Mouse (Mus musculus): Measurements from ENCODE around the gene Sema4g. TPM values are rescaled to one million over a fixed set of nuclear protein-coding genes. Genes with fewer than 3 reads are reported as not detected.
A peak's percentile ranks its signal among the peaks of the same experiment; 100 is the strongest.

The Sema4g gene
- polyA plus RNA-seq, 1 experiment from 2014 or later = 20.4 TPM

DNA sequence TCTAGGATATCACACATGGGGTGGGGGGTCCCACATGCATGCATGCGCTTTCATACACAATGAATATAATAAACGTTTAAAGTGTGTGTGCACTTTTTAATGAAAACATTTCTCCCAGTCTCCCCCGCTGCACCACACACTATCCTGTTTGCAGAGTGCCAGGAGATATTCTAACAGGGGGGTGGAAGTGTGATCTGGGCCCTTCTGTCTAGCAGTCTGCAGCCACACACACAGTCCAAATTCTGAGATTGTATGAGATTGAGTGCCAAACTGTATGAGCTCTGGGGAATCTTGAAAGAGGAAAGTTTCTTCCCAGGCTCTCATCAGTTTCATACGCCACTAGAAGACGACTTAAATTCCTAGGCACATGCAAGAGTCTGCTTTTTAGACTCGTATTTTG is 1.1 kb upstream of the Sema4g start:
- H3K27me3 ChIP-seq (replicated peaks) = no peaks in the 10 kb centered on the region
- 0 out of 2 replicates have a peak, but pooled peaks cover 1% of the 10 kb centered on the region for H3K36me3 ChIP-seq (replicated peaks)
- no peak overlapping the region for H3K4me2 ChIP-seq
- ATAC-seq (replicated peaks) = no peak
- no peak overlapping the region for H3K9ac ChIP-seq
- H3K9me3 ChIP-seq = no peaks in the 10 kb centered on the region
- H3K4me1 ChIP-seq = peaks cover 27% of the 10 kb centered on the region
- H3K4me3 ChIP-seq = no peak overlapping the region
- no peak overlapping the region for H3K27ac ChIP-seq
- 52% methylated on average over 6 of the region's 6 CpGs for WGBS

DNA sequence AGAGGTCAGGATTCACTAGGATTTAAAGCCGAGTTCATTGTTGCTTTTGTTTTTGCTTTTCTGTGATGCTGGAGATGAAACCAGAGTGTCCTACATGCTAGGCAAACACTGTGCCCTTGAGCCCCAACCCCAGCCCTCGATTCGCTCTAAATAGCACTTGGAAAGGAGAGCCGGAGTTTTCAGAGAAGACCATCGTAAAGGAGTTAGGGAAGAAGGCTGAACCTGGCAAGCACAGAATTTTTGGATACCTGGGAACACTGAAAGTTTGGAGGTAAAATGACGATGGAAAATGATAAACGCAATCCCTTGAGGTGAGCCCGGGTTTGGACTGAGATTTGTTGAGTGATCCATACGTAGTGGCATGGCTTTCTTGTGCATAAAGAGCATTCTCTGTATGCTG is 580 bp upstream of the Sema4g start:
- Histone ChIP-seq H3K4me1 (peaks cover 27% of the 10 kb centered on the region), H3K4me3 (peak overlapping the region; percentile 77), H3K9me3 (no peaks in the 10 kb centered on the region), H3K27ac (peak overlapping the region; percentile 74), H3K9ac (peak overlapping the region; percentile 89), H3K36me3 (replicated peaks) (0 out of 2 replicates have a peak, but pooled peaks cover 6% of the 10 kb centered on the region), H3K4me2 (peak overlapping the region; percentile 86), H3K27me3 (replicated peaks) (no peaks in the 10 kb centered on the region)
- WGBS = 24% methylated on average over 9 of the region's 9 CpGs
- ATAC-seq (replicated peaks) = no peak

DNA sequence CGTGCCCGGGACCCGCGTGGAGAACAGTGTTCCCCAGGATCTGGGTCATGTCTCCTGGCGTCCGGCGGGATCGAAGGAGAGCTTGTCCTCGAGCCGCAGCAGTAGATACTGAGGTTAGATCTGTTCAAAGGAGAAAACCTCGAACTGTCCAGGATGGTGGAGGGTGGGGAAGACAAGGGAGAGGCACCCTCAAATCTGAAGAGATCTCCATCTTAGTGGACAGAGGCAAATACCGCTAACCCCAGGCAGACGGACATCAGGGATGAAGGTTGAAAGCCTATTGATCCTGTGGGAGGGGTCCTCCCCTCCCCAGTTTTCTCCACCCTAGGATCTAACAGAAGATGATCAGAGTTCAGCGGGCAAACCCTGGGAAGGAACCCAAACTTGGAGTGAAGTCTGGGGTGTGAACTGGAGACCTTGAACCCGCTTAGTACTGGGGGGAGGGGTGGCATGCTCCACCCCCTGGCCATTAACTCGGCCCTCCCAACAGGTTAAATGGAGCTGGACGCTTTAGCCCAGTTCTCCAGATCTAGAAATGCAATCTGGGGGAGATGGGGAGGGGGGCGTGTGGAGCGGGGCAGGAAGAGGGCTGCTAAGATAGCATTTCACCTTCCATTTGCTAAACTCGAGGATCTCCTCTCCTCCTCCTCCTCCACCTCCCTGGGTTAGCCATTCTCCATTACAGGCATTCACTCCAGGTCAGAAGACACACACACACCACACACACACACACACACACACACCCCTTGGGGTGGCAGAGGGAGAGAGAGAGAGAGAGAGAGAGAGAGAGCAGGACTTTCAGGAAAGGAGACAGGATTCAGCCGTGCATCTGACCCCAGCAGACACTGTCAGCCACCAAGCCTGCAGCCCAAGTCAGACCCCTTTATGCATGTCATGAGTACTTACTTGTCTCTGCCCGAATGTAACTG is 930 bp downstream of the Sema4g start:
- ATAC-seq (replicated peaks) = peak; percentile 38
- peak overlapping the region; percentile 86 for H3K4me2 ChIP-seq
- WGBS = 4% methylated on average over 21 of the region's 22 CpGs
- no peaks in the 10 kb centered on the region for H3K9me3 ChIP-seq
- H3K4me3 ChIP-seq = peak overlapping the region; percentile 77
- peak overlapping the region; percentile 74 for H3K27ac ChIP-seq
- H3K9ac ChIP-seq = peak overlapping the region; percentile 89
- H3K27me3 ChIP-seq (replicated peaks) = no peaks in the 10 kb centered on the region
- 0 out of 2 replicates have a peak, but pooled peaks cover 6% of the 10 kb centered on the region for H3K36me3 ChIP-seq (replicated peaks)
- peaks cover 27% of the 10 kb centered on the region for H3K4me1 ChIP-seq

DNA sequence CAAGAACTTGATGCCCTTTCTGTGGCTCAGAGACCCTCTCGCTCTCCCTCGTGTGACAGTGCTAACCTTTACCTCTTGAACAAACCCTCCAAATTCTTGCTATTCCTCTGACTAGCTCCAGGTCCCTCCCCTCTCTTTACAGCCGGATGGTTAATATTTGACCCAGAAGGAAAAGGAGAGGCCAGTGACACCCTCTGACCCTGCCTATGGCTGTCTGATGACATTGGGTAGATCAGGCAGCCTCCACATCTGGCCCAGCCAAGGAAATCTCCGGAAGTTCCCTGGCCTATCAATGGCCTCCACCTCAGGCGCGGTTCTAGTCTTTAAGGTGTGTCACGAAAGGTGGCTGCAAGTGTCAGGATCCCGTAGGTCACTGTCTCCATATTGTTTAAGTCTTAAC is 2.1 kb downstream of the Sema4g start:
- no peak overlapping the region for H3K4me3 ChIP-seq
- 90% methylated on average over 8 of the region's 8 CpGs for WGBS
- H3K36me3 ChIP-seq (replicated peaks) = 0 out of 2 replicates have a peak, but pooled peaks cover 6% of the 10 kb centered on the region
- H3K27ac ChIP-seq = no peak overlapping the region
- no peak for ATAC-seq (replicated peaks)
- H3K9me3 ChIP-seq = no peaks in the 10 kb centered on the region
- H3K27me3 ChIP-seq (replicated peaks) = no peaks in the 10 kb centered on the region
- H3K4me1 ChIP-seq = peaks cover 27% of the 10 kb centered on the region
- peak overlapping the region; percentile 86 for H3K4me2 ChIP-seq
- no peak overlapping the region for H3K9ac ChIP-seq

DNA sequence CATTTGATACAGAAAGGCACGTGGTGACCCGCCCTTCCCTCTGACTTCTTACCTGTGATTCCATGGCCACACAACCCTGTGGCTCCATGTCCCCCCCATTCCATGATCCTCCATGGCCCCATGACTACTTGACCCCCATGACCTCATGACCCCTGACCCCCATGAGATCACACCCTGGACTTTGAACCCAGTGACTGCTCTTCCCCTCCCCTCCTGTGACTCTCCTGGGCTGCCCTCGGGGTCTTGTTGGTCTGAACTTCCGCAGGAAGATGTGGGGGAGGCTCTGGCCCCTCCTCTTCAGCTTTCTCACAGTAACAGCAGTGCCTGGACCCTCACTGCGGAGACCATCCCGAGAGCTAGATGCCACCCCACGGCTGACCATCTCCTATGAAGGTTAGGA is 3.3 kb downstream of the Sema4g start:
- Histone ChIP-seq H3K27ac (no peak overlapping the region), H3K4me1 (peaks cover 27% of the 10 kb centered on the region), H3K36me3 (replicated peaks) (peaks cover 15% of the 10 kb centered on the region; the same call in 1 of the 2 replicates), H3K4me2 (no peak overlapping the region), H3K9ac (no peak overlapping the region), H3K27me3 (replicated peaks) (no peaks in the 10 kb centered on the region), H3K9me3 (no peaks in the 10 kb centered on the region), H3K4me3 (no peak overlapping the region)
- 68% methylated on average over 7 of the region's 7 CpGs for WGBS
- no peak for ATAC-seq (replicated peaks)

DNA sequence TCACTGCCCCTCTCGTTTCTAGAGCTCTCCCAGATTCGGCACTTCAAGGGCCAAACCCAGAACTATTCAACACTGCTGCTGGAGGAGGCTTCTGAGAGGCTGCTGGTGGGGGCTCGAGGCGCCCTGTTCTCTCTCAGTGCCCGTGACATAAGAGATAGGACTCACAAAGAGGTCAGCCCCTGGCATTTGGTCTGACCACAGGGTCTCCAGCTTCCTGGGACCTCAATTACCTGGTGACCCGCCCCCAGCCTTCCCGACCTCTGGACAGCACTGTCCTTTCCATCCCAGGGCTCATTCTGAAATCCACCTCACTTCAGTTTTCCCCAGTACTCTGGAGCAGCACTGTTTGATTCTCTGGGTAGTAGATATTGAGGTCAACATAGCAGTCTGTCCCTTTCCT is 3.8 kb downstream of the Sema4g start:
- Histone ChIP-seq H3K27me3 (replicated peaks) (no peaks in the 10 kb centered on the region), H3K9ac (no peak overlapping the region), H3K36me3 (replicated peaks) (peaks cover 20% of the 10 kb centered on the region), H3K4me1 (peaks cover 27% of the 10 kb centered on the region), H3K9me3 (no peaks in the 10 kb centered on the region), H3K4me3 (no peak overlapping the region), H3K4me2 (no peak overlapping the region), H3K27ac (no peak overlapping the region)
- ATAC-seq (replicated peaks) = no peak
- 72% methylated on average over 7 of the region's 7 CpGs for WGBS

DNA sequence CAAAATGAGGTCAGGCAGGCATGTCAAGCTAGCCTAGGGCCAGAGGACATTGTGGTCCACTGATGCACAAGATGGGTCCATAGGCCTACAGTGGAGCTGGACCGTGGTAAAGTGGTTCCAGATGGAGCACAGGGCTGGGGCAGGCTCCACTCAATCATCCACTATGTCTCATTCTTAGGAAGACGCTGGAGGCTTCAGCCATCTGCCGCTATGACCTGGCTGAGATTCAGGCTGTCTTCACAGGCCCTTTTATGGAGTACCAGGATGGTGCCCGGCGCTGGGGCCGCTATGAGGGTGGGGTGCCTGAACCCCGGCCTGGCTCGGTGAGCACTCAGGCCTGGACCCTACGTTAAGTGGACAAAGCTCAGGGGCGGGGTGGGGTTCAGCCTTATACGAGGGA is 8.9 kb downstream of the Sema4g start:
- peaks cover 34% of the 10 kb centered on the region for H3K36me3 ChIP-seq (replicated peaks)
- no peak overlapping the region for H3K9ac ChIP-seq
- H3K27me3 ChIP-seq (replicated peaks) = no peaks in the 10 kb centered on the region
- H3K27ac ChIP-seq = no peak overlapping the region
- no peak overlapping the region for H3K4me2 ChIP-seq
- WGBS = 84% methylated on average over 11 of the region's 11 CpGs
- no peak for ATAC-seq (replicated peaks)
- no peak overlapping the region for H3K4me3 ChIP-seq
- H3K9me3 ChIP-seq = no peaks in the 10 kb centered on the region
- no peaks in the 10 kb centered on the region for H3K4me1 ChIP-seq

DNA sequence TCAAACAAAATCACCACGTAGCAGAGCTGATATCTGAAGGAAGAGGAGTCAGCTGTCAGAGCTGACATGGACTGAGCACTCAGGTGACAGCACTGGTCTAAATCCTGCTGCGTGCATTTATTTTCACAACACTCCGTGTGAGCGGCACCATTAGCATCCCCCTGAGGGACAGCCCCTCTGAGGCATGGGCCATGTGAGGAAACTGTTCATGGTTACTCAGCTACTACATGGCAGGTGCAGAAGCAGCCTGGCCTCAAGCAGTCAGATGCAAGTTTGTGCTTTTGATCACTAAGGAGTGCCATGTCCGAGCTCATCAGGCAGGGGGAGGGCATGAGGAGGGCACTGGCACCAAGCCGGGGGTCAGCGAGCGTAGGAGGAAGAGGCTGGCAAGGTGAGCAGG is 10.7 kb downstream of the Sema4g start:
- 87% methylated on average over 8 of the region's 8 CpGs for WGBS
- Histone ChIP-seq H3K4me3 (no peak overlapping the region), H3K27ac (no peak overlapping the region), H3K36me3 (replicated peaks) (peaks cover 33% of the 10 kb centered on the region), H3K27me3 (replicated peaks) (no peaks in the 10 kb centered on the region), H3K4me2 (no peak overlapping the region), H3K4me1 (no peaks in the 10 kb centered on the region), H3K9me3 (no peaks in the 10 kb centered on the region), H3K9ac (no peak overlapping the region)
- no peak for ATAC-seq (replicated peaks)

DNA sequence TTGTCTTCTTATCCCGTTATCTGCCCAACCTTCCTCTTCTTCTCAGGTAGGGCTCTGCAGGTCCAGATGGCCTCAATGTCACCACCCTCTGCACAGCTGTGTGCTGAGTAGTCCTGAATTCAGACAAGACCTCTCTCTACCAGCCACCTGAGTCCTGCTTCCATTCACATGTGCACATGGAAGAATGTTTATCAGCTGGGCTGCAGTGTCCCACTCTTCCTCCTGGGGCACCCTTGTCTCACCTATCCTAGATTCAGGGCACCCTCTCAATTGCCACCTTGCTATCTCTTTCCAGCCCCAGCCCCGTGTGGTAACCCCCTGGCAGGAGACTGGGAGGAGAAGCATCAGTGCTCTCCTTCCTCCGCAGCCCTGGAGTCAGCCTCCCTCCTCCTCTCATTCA is 13.4 kb downstream of the Sema4g start:
- Histone ChIP-seq H3K9ac (no peak overlapping the region), H3K4me2 (no peak overlapping the region), H3K27me3 (replicated peaks) (no peaks in the 10 kb centered on the region), H3K4me3 (no peak overlapping the region), H3K27ac (no peak overlapping the region), H3K4me1 (peaks cover 18% of the 10 kb centered on the region), H3K36me3 (replicated peaks) (peaks cover 24% of the 10 kb centered on the region), H3K9me3 (no peaks in the 10 kb centered on the region)
- 65% methylated on average over 3 of the region's 3 CpGs for WGBS
- ATAC-seq (replicated peaks) = no peak

DNA sequence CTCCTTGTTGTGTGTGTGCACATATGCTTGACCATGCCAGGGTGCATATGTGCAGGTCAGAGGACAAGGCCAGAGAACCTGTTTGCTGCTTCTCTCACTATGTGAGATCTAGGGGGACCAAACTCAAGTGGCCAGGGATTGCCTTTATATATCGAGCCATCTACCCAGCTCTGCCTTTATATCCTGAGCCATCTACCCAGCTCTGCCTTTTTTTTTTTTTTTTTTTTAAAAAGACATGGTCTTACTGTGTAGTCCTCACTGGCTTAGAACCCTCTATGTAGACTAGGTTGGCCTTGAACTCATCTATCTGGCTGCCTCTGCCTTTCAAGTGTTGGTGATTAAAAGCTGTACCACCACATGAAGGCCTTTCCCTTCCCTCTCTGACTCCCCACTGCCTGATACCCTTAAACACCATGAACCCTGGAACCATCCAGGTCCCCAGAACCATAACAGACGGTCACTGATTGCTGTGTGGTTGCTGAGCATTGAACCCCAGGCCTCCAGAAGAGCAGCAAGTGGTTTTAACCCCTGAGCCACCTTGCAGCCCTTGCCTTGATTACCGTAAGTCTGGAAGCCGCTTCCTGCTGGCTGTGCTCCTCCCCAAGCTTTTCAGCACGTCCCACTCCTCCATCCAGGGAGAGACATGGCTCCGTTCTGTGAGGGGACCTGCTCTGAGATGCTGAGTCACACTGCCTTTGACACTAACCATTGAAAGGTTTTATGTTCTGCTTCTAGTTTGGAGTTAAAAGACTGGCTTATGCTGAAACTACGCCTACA is 15.0 kb downstream of the Sema4g start:
- no peak for ATAC-seq (replicated peaks)
- no peaks in the 10 kb centered on the region for H3K9me3 ChIP-seq
- peaks cover 32% of the 10 kb centered on the region for H3K4me1 ChIP-seq
- WGBS = 89% methylated on average over 7 of the region's 7 CpGs
- H3K27me3 ChIP-seq (replicated peaks) = no peaks in the 10 kb centered on the region
- H3K27ac ChIP-seq = no peak overlapping the region
- no peak overlapping the region for H3K4me3 ChIP-seq
- H3K4me2 ChIP-seq = no peak overlapping the region
- H3K9ac ChIP-seq = no peak overlapping the region
- H3K36me3 ChIP-seq (replicated peaks) = peaks cover 14% of the 10 kb centered on the region

DNA sequence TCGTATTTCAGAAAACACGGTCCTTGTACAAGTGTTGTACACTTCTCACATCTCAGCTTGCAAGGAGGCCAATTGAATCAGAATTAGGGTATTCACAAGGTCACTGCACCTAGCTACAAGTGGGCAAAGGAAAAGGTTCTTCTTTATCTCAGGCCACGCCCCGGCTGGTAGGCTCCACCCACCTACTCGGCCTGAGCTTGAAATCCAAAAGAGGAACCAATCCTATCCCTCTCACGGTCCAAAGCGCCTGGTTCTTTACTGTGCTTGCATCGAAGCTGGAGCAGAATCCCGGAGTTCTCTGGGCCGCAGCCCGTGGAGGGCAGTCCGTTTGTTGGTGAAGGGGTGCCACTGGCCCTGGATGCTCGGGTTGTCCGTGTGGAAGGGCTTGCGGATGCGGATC is 16.5 kb downstream of the Sema4g start, which contains the start of gene Twnk:
Gene Twnk, plus strand, starts transcription at position 220 of the 400 bp plus-strand sequence.
- WGBS = 10% methylated on average over 16 of the region's 16 CpGs
- peak within 1 kb of the TSS; percentile 96 for H3K4me3 ChIP-seq
- peaks cover 11% of the 10 kb centered on the region for H3K36me3 ChIP-seq (replicated peaks)
- no peaks in the 10 kb centered on the region for H3K9me3 ChIP-seq
- peak within 1 kb of the TSS; percentile 96 for H3K4me2 ChIP-seq
- peak within 1 kb of the TSS; percentile 84 for H3K27ac ChIP-seq
- H3K4me1 ChIP-seq = peaks cover 35% of the 10 kb centered on the region
- H3K27me3 ChIP-seq (replicated peaks) = no peaks in the 10 kb centered on the region
- no peak for ATAC-seq (replicated peaks)
- peak within 1 kb of the TSS; percentile 79 for H3K9ac ChIP-seq

DNA sequence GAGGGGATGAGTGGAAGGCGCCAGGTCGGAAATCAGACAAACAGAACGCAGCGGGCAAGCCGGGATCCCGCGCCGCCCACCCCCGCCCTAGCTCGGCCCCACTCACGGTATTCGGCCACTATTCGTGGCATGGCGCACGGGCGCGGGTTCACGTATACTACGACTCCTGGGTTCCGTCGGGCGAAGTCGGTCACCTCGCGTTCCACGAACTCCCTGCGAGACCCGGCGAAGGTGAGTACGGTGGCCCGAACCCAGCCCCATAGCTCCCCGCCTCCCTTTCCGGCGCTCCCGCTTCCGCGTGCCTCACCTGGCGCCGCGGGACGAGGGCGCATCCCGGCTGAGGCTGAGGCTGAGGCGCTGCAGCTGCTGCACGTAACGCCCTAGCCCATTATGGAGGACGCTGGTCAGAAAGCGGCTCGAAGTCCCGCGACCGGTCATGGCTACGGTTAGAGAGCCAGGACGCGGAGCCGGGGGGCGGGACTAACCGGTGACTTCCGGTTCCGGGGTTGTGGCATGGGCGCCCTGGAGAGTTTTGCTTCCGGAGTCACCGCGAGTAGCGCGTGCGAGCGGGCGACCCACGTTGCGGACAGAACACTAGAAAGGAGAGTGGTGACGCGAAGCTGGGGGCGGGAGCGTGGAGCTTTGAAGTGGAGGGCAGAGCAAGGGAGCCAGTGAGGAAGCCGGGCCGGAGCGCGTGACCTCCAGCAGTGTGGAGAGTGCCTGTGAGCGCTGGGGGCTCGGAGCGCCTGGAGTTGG is 17.2 kb downstream of the Sema4g start, which contains the start of gene Mrpl43:
Gene Mrpl43, minus strand, starts transcription at position 486 of the 756 bp plus-strand sequence.
- ATAC-seq (replicated peaks) = peak; percentile 95
- peak within 1 kb of the TSS; percentile 84 for H3K27ac ChIP-seq
- peak within 1 kb of the TSS; percentile 79 for H3K9ac ChIP-seq
- H3K27me3 ChIP-seq (replicated peaks) = no peaks in the 10 kb centered on the region
- WGBS = under 1% methylated on average over 82 of the region's 82 CpGs
- peak within 1 kb of the TSS; percentile 96 for H3K4me2 ChIP-seq
- H3K4me1 ChIP-seq = peaks cover 35% of the 10 kb centered on the region
- no peaks in the 10 kb centered on the region for H3K9me3 ChIP-seq
- peak within 1 kb of the TSS; percentile 96 for H3K4me3 ChIP-seq
- peaks cover 13% of the 10 kb centered on the region for H3K36me3 ChIP-seq (replicated peaks)

All from midbrain, embryonic 15.5 days (tissue).